Mouse (Mus musculus): Measurements from ENCODE around the gene Tlx2.

DNA sequence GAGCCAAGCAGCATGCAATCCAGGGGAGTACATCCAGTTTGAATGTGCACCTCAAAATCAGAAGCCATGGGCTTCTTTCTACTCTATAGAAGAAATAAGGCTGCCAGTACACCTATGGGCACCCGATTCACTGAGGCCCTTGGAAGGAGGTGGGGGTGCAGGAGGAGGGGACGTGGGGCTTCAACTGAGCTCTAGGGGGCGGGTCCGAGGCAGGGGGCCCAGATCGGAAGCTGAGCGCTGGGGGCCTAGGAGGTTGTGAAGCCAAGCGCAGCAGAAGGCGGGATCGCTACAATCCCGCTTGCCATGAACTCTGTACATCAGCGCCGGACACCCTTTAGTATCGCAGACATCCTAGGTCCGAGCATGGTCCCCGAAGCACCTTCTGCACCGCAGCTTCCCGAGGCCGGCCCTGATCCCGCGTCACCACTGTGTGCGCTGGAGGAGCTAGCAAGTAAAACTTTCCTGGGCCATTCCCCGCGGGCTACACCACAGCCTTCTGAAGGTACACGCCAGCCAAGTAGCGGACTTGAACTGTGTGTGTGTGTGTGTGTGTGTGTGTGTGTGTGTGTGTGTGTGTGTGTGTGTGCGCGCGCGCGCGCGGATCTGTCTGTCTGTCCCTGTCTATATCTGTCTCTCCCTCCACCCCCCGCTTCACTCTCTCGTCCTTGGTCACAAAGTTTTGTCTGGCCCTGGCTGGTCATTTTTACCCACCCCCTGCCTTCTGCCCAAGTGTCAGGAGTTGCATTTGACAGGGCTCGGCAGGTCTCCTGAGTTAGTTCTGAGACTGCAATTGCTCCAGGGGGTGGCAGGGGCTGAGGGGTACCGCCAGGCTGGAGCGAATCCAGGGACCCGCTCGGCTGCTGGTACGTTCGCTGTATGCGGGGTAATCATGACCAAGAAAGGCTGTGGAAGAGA lies 16.3 kb upstream of the Tlx2 start, which contains the start of gene Lbx2:
- TF ChIP-seq CTCF (IDR thresholded peaks at IDR 0.05; ENCODE audit: low read depth) (no peak), EP300 (IDR thresholded peaks at IDR 0.05; ENCODE audit: low read depth) (no peak)
